Mouse (Mus musculus): Measurements from ENCODE around the gene Reep1.

Gene Reep1

GRCm38 (mm10) chr6:71707511-71708501 is at the start of gene Reep1:
Gene Reep1, plus strand, starts transcription at chr6:71707561.
- in situ Hi-C loops (cut with MboI, MseI): no loop called here

- in situ Hi-C loops (cut with MboI, MseI): no loop called here
Measured at GRCm38 (mm10) chr6:71658290-71658689, 49.1 kb upstream of the Reep1 start.

GRCm38 (mm10) chr6:71664511-71664910 is 42.9 kb upstream of the Reep1 start:
- in situ Hi-C loops (cut with MboI, MseI): no loop called here

GRCm38 (mm10) chr6:71673166-71673565 is 34.2 kb upstream of the Reep1 start:
- in situ Hi-C loops (cut with MboI, MseI): no loop called here

- in situ Hi-C loops (cut with MboI, MseI): no loop called here
Measured at GRCm38 (mm10) chr6:71678891-71679290, 28.5 kb upstream of the Reep1 start.

GRCm38 (mm10) chr6:71695150-71695549 is 12.2 kb upstream of the Reep1 start:
- in situ Hi-C loops (cut with MboI, MseI): no loop called here

GRCm38 (mm10) chr6:71695599-71695998 is 11.8 kb upstream of the Reep1 start:
- in situ Hi-C loops (cut with MboI, MseI): no loop called here

GRCm38 (mm10) chr6:71706871-71707270 is 490 bp upstream of the Reep1 start:
- in situ Hi-C loops (cut with MboI, MseI): no loop called here

GRCm38 (mm10) chr6:71708528-71708927 is 1.2 kb downstream of the Reep1 start:
- in situ Hi-C loops (cut with MboI, MseI): no loop called here

GRCm38 (mm10) chr6:71710323-71710722 is 3.0 kb downstream of the Reep1 start:
- in situ Hi-C loops (cut with MboI, MseI): no loop called here

GRCm38 (mm10) chr6:71711201-71711600 is 3.8 kb downstream of the Reep1 start:
- in situ Hi-C loops (cut with MboI, MseI): no loop called here

- in situ Hi-C loops (cut with MboI, MseI): no loop called here
Measured at GRCm38 (mm10) chr6:71713532-71713931, 6.2 kb downstream of the Reep1 start.

GRCm38 (mm10) chr6:71715006-71715405 is 7.6 kb downstream of the Reep1 start:
- in situ Hi-C loops (cut with MboI, MseI): no loop called here

- in situ Hi-C loops (cut with MboI, MseI): no loop called here
Measured at GRCm38 (mm10) chr6:71716434-71716833, 9.1 kb downstream of the Reep1 start.

GRCm38 (mm10) chr6:71718322-71718721 is 11.0 kb downstream of the Reep1 start:
- in situ Hi-C loops (cut with MboI, MseI): no loop called here

GRCm38 (mm10) chr6:71719302-71719701 is 11.9 kb downstream of the Reep1 start:
- in situ Hi-C loops (cut with MboI, MseI): no loop called here

GRCm38 (mm10) chr6:71722988-71723387 is 15.6 kb downstream of the Reep1 start:
- in situ Hi-C loops (cut with MboI, MseI): no loop called here

- in situ Hi-C loops (cut with MboI, MseI): no loop called here
Measured at GRCm38 (mm10) chr6:71723555-71723954, 16.2 kb downstream of the Reep1 start.

- in situ Hi-C loops (cut with MboI, MseI): no loop called here
Measured at GRCm38 (mm10) chr6:71726710-71727109, 19.3 kb downstream of the Reep1 start.

- in situ Hi-C loops (cut with MboI, MseI): no loop called here
Measured at GRCm38 (mm10) chr6:71728306-71728705, 20.9 kb downstream of the Reep1 start.

- in situ Hi-C loops (cut with MboI, MseI): no loop called here
Measured at GRCm38 (mm10) chr6:71734910-71735599, 27.7 kb downstream of the Reep1 start.

GRCm38 (mm10) chr6:71735600-71736010 is 28.2 kb downstream of the Reep1 start:
- in situ Hi-C loops (cut with MboI, MseI): no loop called here

- in situ Hi-C loops (cut with MboI, MseI): no loop called here
Measured at GRCm38 (mm10) chr6:71736101-71736500, 28.7 kb downstream of the Reep1 start.
